Mouse (Mus musculus) limb, embryonic 10.5 days (tissue): ENCODE results near the gene Kif22. TPM values are rescaled to one million over a fixed set of nuclear protein-coding genes. Genes with fewer than 3 reads are reported as not detected.

Experiments used
- DNase-seq: peaks from one replicate; pipeline ENCODE4 v3.0.0-alpha.2; 2017; ENCODE audit warnings: low spot score
- H3K27ac ChIP-seq: fragments of 300-500 bp; sonication (generic); 2 replicates; pipeline ENCODE4 v1.5.1; 2016; ENCODE audit warnings: mild to moderate bottlenecking
- H3K27me3 ChIP-seq: fragments of 300-500 bp; sonication (generic); 2 replicates; pipeline ENCODE4 v1.6.1; 2016; ENCODE audit warnings: low read depth, mild to moderate bottlenecking; ENCODE audit not compliant: poor library complexity, severe bottlenecking
- H3K36me3 ChIP-seq: fragments of 300-500 bp; sonication (generic); 2 replicates; pipeline ENCODE4 v1.6.1; 2016; ENCODE audit warnings: mild to moderate bottlenecking, moderate library complexity
- H3K4me1 ChIP-seq: fragments of 300-500 bp; sonication (generic); 2 replicates; pipeline ENCODE4 v1.6.1; 2016
- H3K4me3 ChIP-seq: fragments of 300-500 bp; sonication (generic); 2 replicates; pipeline ENCODE4 v1.5.1; 2016; ENCODE audit warnings: mild to moderate bottlenecking, moderate library complexity
- H3K9me3 ChIP-seq: fragments of 300-500 bp; sonication (generic); replicated peaks from 2 replicates; pipeline ENCODE4 v1.6.1; 2016; ENCODE audit warnings: mild to moderate bottlenecking
- WGBS: fragments of 180-500 bp; shearing (Covaris S2); methylation state at CpG from one replicate; pipeline ENCODE4 v1.1.7; 2016; 5-methylcytosine and 5-hydroxymethylcytosine counted together
- polyA plus RNA-seq: library from polyadenylated mRNA; unstranded; fragments of >200 nt; fragmentation: Nextera tagmentation; extraction: Ambion mirVana; gene quantifications from 2 replicates; pipeline ENCODE4 v1.2.1, GENCODE M21; 2016

The Kif22 gene
- polyA plus RNA-seq, 1 experiment from 2014 or later = 219 TPM

GRCm38 (mm10) chr7:127026161-127026600 lies 16.1 kb downstream of the Kif22 start:
- peak overlapping the region; percentile 83 for H3K4me3 ChIP-seq
- peaks cover 50% of the 10 kb centered on the region for H3K4me1 ChIP-seq
- H3K36me3 ChIP-seq = peaks cover 83% of the 10 kb centered on the region
- no peaks in the 10 kb centered on the region for H3K27me3 ChIP-seq
- peak; percentile 84 for DNase-seq
- H3K9me3 ChIP-seq = no peaks in the 10 kb centered on the region
- under 1% methylated on average over 45 of the region's 48 CpGs for WGBS
- H3K27ac ChIP-seq = peak overlapping the region; percentile 99

- H3K36me3 ChIP-seq = peaks cover 78% of the 10 kb centered on the region
- WGBS = under 1% methylated on average over 65 of the region's 65 CpGs
- H3K9me3 ChIP-seq = no peaks in the 10 kb centered on the region
These were observed 16.6 kb downstream of the Kif22 start for GRCm38 (mm10) chr7:127025556-127026160.

GRCm38 (mm10) chr7:127024755-127025555 lies 17.3 kb downstream of the Kif22 start:
- Histone ChIP-seq H3K36me3 (peaks cover 71% of the 10 kb centered on the region), H3K27ac (peak overlapping the region; percentile 99), H3K27me3 (no peaks in the 10 kb centered on the region), H3K9me3 (no peaks in the 10 kb centered on the region), H3K4me3 (peak overlapping the region; percentile 83), H3K4me1 (peaks cover 63% of the 10 kb centered on the region)
- under 1% methylated on average over 30 of the region's 30 CpGs for WGBS
- DNase-seq = peak; percentile 83

More at GRCm38 (mm10) chr7:127025556-127026160, 16.6 kb downstream of the Kif22 start:
- peak overlapping the region; percentile 99 for H3K27ac ChIP-seq
- peaks cover 56% of the 10 kb centered on the region for H3K4me1 ChIP-seq
- DNase-seq = no peak
- peak overlapping the region; percentile 83 for H3K4me3 ChIP-seq
- H3K27me3 ChIP-seq = no peaks in the 10 kb centered on the region

- WGBS = 44% methylated on average over 19 of the region's 19 CpGs
- H3K9me3 ChIP-seq = no peaks in the 10 kb centered on the region
- no peaks in the 10 kb centered on the region for H3K27me3 ChIP-seq
- peak; percentile 32 for DNase-seq
- H3K4me3 ChIP-seq = peak overlapping the region; percentile 83
- peaks cover 71% of the 10 kb centered on the region for H3K4me1 ChIP-seq
- peaks cover 62% of the 10 kb centered on the region for H3K36me3 ChIP-seq
- peak overlapping the region; percentile 99 for H3K27ac ChIP-seq
These were observed 18.2 kb downstream of the Kif22 start for GRCm38 (mm10) chr7:127023896-127024690.

GRCm38 (mm10) chr7:127023272-127023691 lies 19.0 kb downstream of the Kif22 start:
- DNase-seq = no peak
- Histone ChIP-seq H3K36me3 (peaks cover 54% of the 10 kb centered on the region), H3K4me3 (peak overlapping the region; percentile 83), H3K9me3 (no peaks in the 10 kb centered on the region), H3K4me1 (peaks cover 78% of the 10 kb centered on the region), H3K27ac (peak overlapping the region; percentile 74), H3K27me3 (no peaks in the 10 kb centered on the region)
- 86% methylated on average over 13 of the region's 13 CpGs for WGBS

GRCm38 (mm10) chr7:127022528-127023271 lies 19.6 kb downstream of the Kif22 start:
- H3K4me1 ChIP-seq = peaks cover 78% of the 10 kb centered on the region
- peak overlapping the region; percentile 83 for H3K4me3 ChIP-seq
- H3K36me3 ChIP-seq = peaks cover 48% of the 10 kb centered on the region
- DNase-seq = no peak
- no peaks in the 10 kb centered on the region for H3K27me3 ChIP-seq
- 80% methylated on average over 7 of the region's 7 CpGs for WGBS
- peak overlapping the region; percentile 74 for H3K27ac ChIP-seq
- no peaks in the 10 kb centered on the region for H3K9me3 ChIP-seq

- peak overlapping the region; percentile 83 for H3K4me3 ChIP-seq
- WGBS = 41% methylated on average over 5 of the region's 5 CpGs
- H3K27ac ChIP-seq = peak overlapping the region; percentile 98
- H3K9me3 ChIP-seq = no peaks in the 10 kb centered on the region
- peaks cover 77% of the 10 kb centered on the region for H3K4me1 ChIP-seq
- no peaks in the 10 kb centered on the region for H3K27me3 ChIP-seq
- DNase-seq = no peak
- peaks cover 43% of the 10 kb centered on the region for H3K36me3 ChIP-seq
These were observed 20.4 kb downstream of the Kif22 start for GRCm38 (mm10) chr7:127021563-127022527.

- peak; percentile 78 for DNase-seq
- Histone ChIP-seq H3K27me3 (no peaks in the 10 kb centered on the region), H3K36me3 (peaks cover 42% of the 10 kb centered on the region), H3K9me3 (no peaks in the 10 kb centered on the region), H3K4me3 (peak within 1 kb of the TSS; percentile 83), H3K4me1 (peaks cover 79% of the 10 kb centered on the region), H3K27ac (peak within 1 kb of the TSS; percentile 98)
- WGBS = 2% methylated on average over 37 of the region's 37 CpGs
These were observed 21.2 kb downstream of the Kif22 start, which contains the start of the genes Gm42742 and Prrt2 for GRCm38 (mm10) chr7:127020901-127021562. TSS of gene Gm42742 (minus strand) at chr7:127021097. TSS of gene Prrt2 (minus strand) at chr7:127021211.

- H3K27ac ChIP-seq = peak overlapping the region; percentile 98
- peaks cover 84% of the 10 kb centered on the region for H3K4me1 ChIP-seq
- H3K9me3 ChIP-seq = no peaks in the 10 kb centered on the region
- no peak for DNase-seq
- peak overlapping the region; percentile 83 for H3K4me3 ChIP-seq
- no peaks in the 10 kb centered on the region for H3K27me3 ChIP-seq
- peaks cover 45% of the 10 kb centered on the region for H3K36me3 ChIP-seq
- WGBS = 56% methylated on average over 5 of the region's 5 CpGs
These were observed 21.8 kb downstream of the Kif22 start for GRCm38 (mm10) chr7:127020491-127020890.

- Histone ChIP-seq H3K27me3 (no peaks in the 10 kb centered on the region), H3K4me1 (peaks cover 87% of the 10 kb centered on the region), H3K36me3 (peaks cover 45% of the 10 kb centered on the region), H3K27ac (peak overlapping the region; percentile 98), H3K9me3 (no peaks in the 10 kb centered on the region), H3K4me3 (peak overlapping the region; percentile 83)
- 71% methylated on average over 3 of the region's 3 CpGs for WGBS
- DNase-seq = no peak
These were observed 22.2 kb downstream of the Kif22 start for GRCm38 (mm10) chr7:127020031-127020430.
